Mouse (Mus musculus) lung, postnatal 0 days (tissue): Measurements from ENCODE around the gene Bach2. TPM values are rescaled to one million over a fixed set of nuclear protein-coding genes. Genes with fewer than 3 reads are reported as not detected.

Experiments
- ATAC-seq: fragments of 200-750 bp; cut with Nextera tagmentation; 2 replicates; pipeline ENCODE4 v1.8.0; 2017; ENCODE audit warnings: moderate library complexity
- DNase-seq: peaks from one replicate; pipeline ENCODE4 v3.0.0-alpha.2; 2016; ENCODE audit warnings: low spot score
- H3K27ac ChIP-seq: fragments of 300-500 bp; sonication (generic); 2 replicates; pipeline ENCODE4 v1.5.1; 2014; ENCODE audit warnings: antibody characterized with exemption, mild to moderate bottlenecking, low read length, mixed read lengths
- H3K27me3 ChIP-seq: fragments of 300-500 bp; sonication (generic); replicated peaks from 2 replicates; pipeline ENCODE4 v1.6.1; 2014; ENCODE audit warnings: low read length, mixed read lengths; ENCODE audit not compliant: insufficient read depth
- H3K36me3 ChIP-seq: fragments of 300-500 bp; sonication (generic); 2 replicates; pipeline ENCODE4 v1.6.1; 2014; ENCODE audit warnings: low read length, mixed read lengths; ENCODE audit not compliant: insufficient read depth
- H3K4me1 ChIP-seq: fragments of 300-500 bp; sonication (generic); 2 replicates; pipeline ENCODE4 v1.6.1; 2014; ENCODE audit warnings: antibody characterized with exemption, low read depth, low read length, mixed read lengths; ENCODE audit not compliant: insufficient read depth
- H3K4me2 ChIP-seq: fragments of 300-500 bp; sonication (generic); replicated peaks from 2 replicates; pipeline ENCODE4 v1.6.1; 2014; ENCODE audit warnings: low read depth, mild to moderate bottlenecking, low read length, moderate library complexity, mixed read lengths
- H3K4me3 ChIP-seq: fragments of 300-500 bp; sonication (generic); 2 replicates; pipeline ENCODE4 v1.5.1; 2014; ENCODE audit warnings: low read depth, low read length
- H3K9ac ChIP-seq: fragments of 300-500 bp; sonication (generic); replicated peaks from 2 replicates; pipeline ENCODE4 v1.6.1; 2014; ENCODE audit warnings: low read depth, mild to moderate bottlenecking
- H3K9me3 ChIP-seq: fragments of 300-500 bp; sonication (generic); 2 replicates; pipeline ENCODE4 v1.6.1; 2016; ENCODE audit warnings: low read length, mixed read lengths
- CTCF ChIP-seq: IDR thresholded peaks from 2 replicates; pipeline ENCODE4 v1.5.1; 2016; ENCODE audit warnings: antibody characterized with exemption, mild to moderate bottlenecking
- EP300 ChIP-seq: IDR thresholded peaks from 2 replicates; pipeline ENCODE4 v1.6.1; 2016; ENCODE audit warnings: antibody characterized with exemption, mild to moderate bottlenecking, control low read depth
- WGBS: fragments of 180-500 bp; shearing (Covaris S2); extraction: QIAGEN DNeasy Blood & Tissue Kit; methylation state at CpG from one replicate; pipeline ENCODE4 v1.1.7; 2014; 5-methylcytosine and 5-hydroxymethylcytosine counted together
- polyA plus RNA-seq: library from polyadenylated mRNA; unstranded; fragments of >200 nt; fragmentation: Nextera tagmentation; extraction: Ambion mirVana; gene quantifications from 2 replicates; pipeline ENCODE4 v1.2.1, GENCODE M21; 2015

Gene Bach2
- polyA plus RNA-seq, 1 experiment from 2014 or later: 8.8 TPM

GRCm38 (mm10) chr4:32439974-32440739, 201.6 kb downstream of the Bach2 start:
- no peak for DNase-seq
- 82% methylated on average over 11 of the region's 11 CpGs for WGBS

GRCm38 (mm10) chr4:32440740-32441072, 202.1 kb downstream of the Bach2 start:
- WGBS: 80% methylated on average over 6 of the region's 6 CpGs
- no peaks in the 10 kb centered on the region for H3K4me1 ChIP-seq
- H3K9me3 ChIP-seq: no peaks in the 10 kb centered on the region
- no peaks in the 10 kb centered on the region for H3K27me3 ChIP-seq
- H3K27ac ChIP-seq: no peak overlapping the region
- no peak overlapping the region for H3K4me3 ChIP-seq
- no peak overlapping the region for H3K9ac ChIP-seq
- TF ChIP-seq CTCF: no peak
- no peak overlapping the region for H3K4me2 ChIP-seq
- ATAC-seq (no peak), DNase-seq (no peak)
- no peaks in the 10 kb centered on the region for H3K36me3 ChIP-seq

More at GRCm38 (mm10) chr4:32439974-32440739, 201.6 kb downstream of the Bach2 start:
- H3K4me3 ChIP-seq: no peak overlapping the region
- H3K9me3 ChIP-seq: no peaks in the 10 kb centered on the region
- TF ChIP-seq CTCF (no peak), EP300 (no peak)
- no peak overlapping the region for H3K9ac ChIP-seq
- no peak overlapping the region for H3K27ac ChIP-seq
- no peaks in the 10 kb centered on the region for H3K4me1 ChIP-seq
- ATAC-seq: no peak
- no peaks in the 10 kb centered on the region for H3K27me3 ChIP-seq
- no peak overlapping the region for H3K4me2 ChIP-seq
- no peaks in the 10 kb centered on the region for H3K36me3 ChIP-seq

- Histone ChIP-seq H3K9ac (no peak overlapping the region), H3K27ac (no peak overlapping the region), H3K4me2 (no peak overlapping the region), H3K36me3 (no peaks in the 10 kb centered on the region), H3K4me1 (no peaks in the 10 kb centered on the region), H3K4me3 (no peak overlapping the region), H3K27me3 (no peaks in the 10 kb centered on the region), H3K9me3 (no peaks in the 10 kb centered on the region)
- no peak for ATAC-seq
- WGBS: 91% methylated on average over 1 of the region's 1 CpGs
- TF ChIP-seq EP300 (no peak), CTCF (no peak)
- DNase-seq: no peak
These were observed 206.1 kb downstream of the Bach2 start for GRCm38 (mm10) chr4:32444671-32445196.

GRCm38 (mm10) chr4:32447850-32448249, 209.2 kb downstream of the Bach2 start:
- TF ChIP-seq CTCF (no peak), EP300 (no peak)
- Histone ChIP-seq H3K27me3 (no peaks in the 10 kb centered on the region), H3K9ac (no peak overlapping the region), H3K4me1 (no peaks in the 10 kb centered on the region), H3K27ac (no peak overlapping the region), H3K4me3 (no peak overlapping the region), H3K4me2 (no peak overlapping the region), H3K36me3 (no peaks in the 10 kb centered on the region), H3K9me3 (no peaks in the 10 kb centered on the region)
- DNase-seq (no peak), ATAC-seq (no peak)
- WGBS: 91% methylated on average over 3 of the region's 3 CpGs

- no peak for ATAC-seq
- Histone ChIP-seq H3K4me1 (no peaks in the 10 kb centered on the region; the same call in 1 of the 2 replicates), H3K36me3 (no peaks in the 10 kb centered on the region), H3K9ac (no peak overlapping the region), H3K4me3 (no peak overlapping the region), H3K4me2 (no peak overlapping the region), H3K27ac (no peak overlapping the region), H3K9me3 (no peaks in the 10 kb centered on the region), H3K27me3 (no peaks in the 10 kb centered on the region)
- no peak for DNase-seq
- no peak for TF ChIP-seq EP300
- TF ChIP-seq CTCF: no peak
- 82% methylated on average over 7 of the region's 7 CpGs for WGBS
These were observed 223.4 kb downstream of the Bach2 start for GRCm38 (mm10) chr4:32461986-32462385.

- TF ChIP-seq EP300: no peak
- TF ChIP-seq CTCF: no peak
- no peak for ATAC-seq
These were observed 224.5 kb downstream of the Bach2 start for GRCm38 (mm10) chr4:32463065-32463464.

More at GRCm38 (mm10) chr4:32463065-32463464, 224.5 kb downstream of the Bach2 start:
- Histone ChIP-seq H3K27ac (no peak overlapping the region), H3K4me1 (no peaks in the 10 kb centered on the region; the same call in 1 of the 2 replicates), H3K9me3 (no peaks in the 10 kb centered on the region), H3K27me3 (no peaks in the 10 kb centered on the region), H3K4me2 (no peak overlapping the region), H3K4me3 (no peak overlapping the region), H3K9ac (no peak overlapping the region), H3K36me3 (no peaks in the 10 kb centered on the region)
- WGBS: 52% methylated on average over 6 of the region's 6 CpGs
- no peak for DNase-seq
